20 mouse cellular contexts compared by ENCODE assay signal in the genomic region with DNA sequence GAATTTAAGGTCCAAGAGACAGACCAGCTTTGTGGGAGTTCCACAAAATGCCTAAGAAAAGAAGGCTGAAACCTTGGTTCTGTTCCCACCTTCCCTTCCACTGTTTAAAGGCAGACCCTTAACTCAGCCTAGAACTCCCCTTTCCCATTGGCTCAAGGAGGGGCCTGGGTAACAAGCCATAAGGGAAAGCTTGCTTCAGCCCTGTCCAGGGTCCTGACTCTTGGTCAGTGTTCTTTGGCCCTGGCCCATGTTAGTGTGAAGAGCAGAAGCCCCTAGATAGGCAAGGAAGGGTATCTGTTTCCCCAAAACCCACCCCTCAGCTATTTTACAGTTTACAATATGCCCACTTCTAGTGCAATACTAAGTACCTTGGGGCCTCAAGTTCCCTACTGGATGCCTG. TPM values are rescaled to one million over a fixed set of nuclear protein-coding genes. Genes with fewer than 3 reads are reported as not detected.
DNase-seq lines count a peak whose midpoint lies in the region; ATAC-seq and TF ChIP-seq lines count a peak whose summit lies in the region.
"Had no signal": no experiment of that assay in that cellular context is flagged by ENCODE, and none has a peak within 500 bp of the region (broad histone marks: within the 10 kb centered on the region; RNA-seq: fewer than 3 reads in every experiment).

No protein-coding gene starts in this region.

- no peak overlapping the region for H3K9ac ChIP-seq in lung, embryonic 14.5 days
- H3K9ac ChIP-seq: embryonic facial prominence, embryonic 15.5 days; hindbrain, embryonic 14.5 days; intestine, embryonic 15.5 days; midbrain, embryonic 13.5 days had no signal

- peaks cover 12% of the 10 kb centered on the region; the same call in 1 of the 2 replicates for H3K36me3 ChIP-seq in lung, embryonic 14.5 days (ENCODE audit: insufficient read depth)
- no peaks in the 10 kb centered on the region for H3K36me3 ChIP-seq in embryonic facial prominence, embryonic 10.5 days (replicated peaks)
- no peaks in the 10 kb centered on the region for H3K36me3 ChIP-seq in myocyte (ENCODE audit: control insufficient read depth, insufficient read depth)
- H3K36me3 ChIP-seq: intestine, embryonic 15.5 days; midbrain, embryonic 13.5 days had no signal

- H3K27me3 ChIP-seq in lung, embryonic 14.5 days (ENCODE audit: insufficient read depth, low read length): no peaks in the 10 kb centered on the region
- no peaks in the 10 kb centered on the region for H3K27me3 ChIP-seq in embryonic facial prominence, embryonic 10.5 days (replicated peaks; ENCODE audit: low read depth, poor library complexity, severe bottlenecking)
- no peaks in the 10 kb centered on the region for H3K27me3 ChIP-seq in myocyte (ENCODE audit: control insufficient read depth, insufficient read depth, insufficient read length)
- H3K27me3 ChIP-seq: embryonic facial prominence, embryonic 15.5 days; intestine, embryonic 15.5 days; midbrain, embryonic 13.5 days had no signal

- no peak overlapping the region for H3ac ChIP-seq in myocyte (ENCODE audit: control insufficient read depth, insufficient read length)

- no peak overlapping the region for H3K4me2 ChIP-seq in lung, embryonic 14.5 days
- no peak overlapping the region for H3K4me2 ChIP-seq in myocyte (ENCODE audit: low read depth)
- H3K4me2 ChIP-seq: embryonic facial prominence, embryonic 15.5 days; heart, embryonic 11.5 days; hindbrain, embryonic 14.5 days; intestine, embryonic 15.5 days; liver, embryonic 11.5 days; midbrain, embryonic 13.5 days had no signal

- no peak overlapping the region for H3K27ac ChIP-seq in lung, embryonic 14.5 days (ENCODE audit: low read depth)
- H3K27ac ChIP-seq in embryonic facial prominence, embryonic 10.5 days (replicated peaks): no peak overlapping the region
- H3K27ac ChIP-seq: embryonic facial prominence, embryonic 15.5 days; hindbrain, embryonic 14.5 days; intestine, embryonic 15.5 days; macrophage; midbrain, embryonic 13.5 days had no signal

- no peak for TF ChIP-seq CTCF in lung, embryonic 14.5 days (IDR thresholded peaks at IDR 0.05; ENCODE audit: low read depth)

- no peak for ATAC-seq in lung, embryonic 14.5 days (ENCODE audit: insufficient read depth)
- ATAC-seq: forebrain, embryonic 16.5 days; intestine, embryonic 15.5 days; midbrain, embryonic 13.5 days had no signal

- no peaks in the 10 kb centered on the region for H3K9me3 ChIP-seq in lung, embryonic 14.5 days (ENCODE audit: low read depth, low read length)
- no peaks in the 10 kb centered on the region for H3K9me3 ChIP-seq in embryonic facial prominence, embryonic 10.5 days
- H3K9me3 ChIP-seq: embryonic facial prominence, embryonic 15.5 days; intestine, embryonic 15.5 days; midbrain, embryonic 13.5 days had no signal

- no peak for TF ChIP-seq POLR2A in myocyte (IDR thresholded peaks at IDR 0.05; ENCODE audit: insufficient read length, low read depth)

- no peaks in the 10 kb centered on the region for H3K4me1 ChIP-seq in lung, embryonic 14.5 days (ENCODE audit: insufficient read depth)
- H3K4me1 ChIP-seq in embryonic facial prominence, embryonic 10.5 days: peaks cover 9% of the 10 kb centered on the region
- H3K4me1 ChIP-seq: midbrain, embryonic 13.5 days had no signal

- H3K4me3 ChIP-seq in lung, embryonic 14.5 days (ENCODE audit: low read depth, low read length): no peak overlapping the region
- H3K4me3 ChIP-seq in embryonic facial prominence, embryonic 10.5 days: no peak overlapping the region
- H3K4me3 ChIP-seq in myocyte: no peak overlapping the region
- H3K4me3 ChIP-seq: embryonic facial prominence, embryonic 15.5 days; intestine, embryonic 15.5 days; midbrain, embryonic 13.5 days had no signal

- H3K79me2 ChIP-seq in myocyte (ENCODE audit: control insufficient read depth, insufficient read depth): no peaks in the 10 kb centered on the region

- DNase-seq in lung, embryonic 14.5 days: peak; percentile 65
- no peak for DNase-seq in lung, adult 18-20 months
- peak; percentile 64 for DNase-seq in R1 (ENCODE audit: low read depth, low spot score)
- peak; percentile 57 for DNase-seq in embryonic facial prominence, embryonic 10.5 days (ENCODE audit: low spot score)
- no peak for DNase-seq in layer of hippocampus, adult 11-12 months (ENCODE audit: low spot score)
- DNase-seq in cerebellum, adult 8-10 months: no peak
- DNase-seq: adrenal gland, postnatal 36 days; cerebellum, adult 11-12 months; lung, adult 2 months; retina, postnatal 1 day; right cerebral cortex, postnatal 4 days had no signal

TF ChIP-seq in myocyte, 11 proteins besides CTCF, POLR2A, EP300 and RAD21:
- TF ChIP-seq E2F4 (IDR thresholded peaks at IDR 0.05; ENCODE audit: insufficient read depth): no peak
- no peak for TF ChIP-seq USF1 (IDR thresholded peaks at IDR 0.05; ENCODE audit: low read depth)
- no peak for TF ChIP-seq MYOG (IDR thresholded peaks at IDR 0.05; ENCODE audit: control insufficient read depth in 1 of 3, insufficient read depth in 1 of 3, insufficient read length in 2 of 3, low read depth in 2 of 3)
- TF ChIP-seq REST (IDR thresholded peaks at IDR 0.05; ENCODE audit: insufficient read depth, insufficient read length): peak; percentile 50
- no peak for TF ChIP-seq CEBPB (IDR thresholded peaks at IDR 0.05; ENCODE audit: insufficient read depth, poor library complexity, severe bottlenecking)
- TF ChIP-seq POLR2AphosphoS2 (IDR thresholded peaks at IDR 0.05; ENCODE audit: insufficient read length, low read depth): no peak
- TF ChIP-seq SRF (IDR thresholded peaks at IDR 0.05; ENCODE audit: control insufficient read depth, insufficient read length, low read depth): no peak

RNA-seq across cellular contexts. Expression of gene Jade2, which starts 13.6 kb away (rescaled TPM):
- 1.3 and 1.6 TPM in 2 replicates for polyA plus RNA-seq in lung, embryonic 14.5 days (2014; fragmentation: Nextera tagmentation; extraction: Ambion mirVana)
- polyA plus RNA-seq in embryonic facial prominence, embryonic 10.5 days (2016; fragmentation: Nextera tagmentation; extraction: Ambion mirVana): 0.65 and 0.80 TPM in 2 replicates
- 2.6 TPM for polyA plus RNA-seq in myocyte (2012; fragmentation: generic; extraction: Trizol)

Comparison
In these comparisons a context has a peak if more than half of its experiments do, and no peak if none do; other contexts are left out.
1. DNase-seq: peak in lung, embryonic 14.5 days (single experiment), R1 (single experiment) and embryonic facial prominence, embryonic 10.5 days (single experiment); none in lung, adult 18-20 months (0 of 2), layer of hippocampus, adult 11-12 months (single experiment) and cerebellum, adult 8-10 months (single experiment).